Mouse (Mus musculus): ENCODE measurements at regions not wholly inside any gene's neighbourhood (a gene's known extent, or its start where the extent isn't known, plus 50 kb on each side); places are given as distances from the start of the nearest gene placed in this dataset.

DNA sequence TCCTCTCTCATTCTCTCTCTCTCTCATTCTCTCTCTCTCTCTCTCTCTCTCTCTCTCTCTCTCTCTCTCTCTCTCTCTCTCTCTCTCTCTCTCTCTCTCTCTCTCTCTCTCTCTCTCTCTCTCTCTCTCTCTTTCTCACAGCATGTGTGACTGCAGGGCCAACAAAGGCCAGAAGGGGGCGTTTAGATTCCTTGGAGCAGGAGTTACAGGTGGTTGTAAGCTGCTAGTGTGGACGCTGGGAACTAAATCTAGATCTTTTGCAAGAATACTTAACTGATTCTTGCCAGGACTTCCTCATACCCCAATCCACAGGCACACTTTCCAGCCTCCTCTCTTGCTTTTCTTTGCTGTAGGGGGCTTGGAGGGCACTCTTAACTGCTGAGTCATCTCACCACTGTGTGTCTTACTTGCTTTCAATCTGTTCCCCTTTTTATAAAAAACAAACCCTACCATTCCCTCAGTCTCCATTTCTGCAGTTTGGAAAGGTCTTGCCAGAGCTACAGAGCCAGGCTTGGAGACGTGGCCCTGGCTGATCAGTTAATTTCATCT lies 154.4 kb upstream of the Cxcr4 start:
- no peak for DNase-seq
- H3K27me3 ChIP-seq (ENCODE audit: insufficient read depth, low read length), result no peaks in the 10 kb centered on the region
- H3K9me3 ChIP-seq (ENCODE audit: low read length), result no peaks in the 10 kb centered on the region
- TF ChIP-seq CTCF (IDR thresholded peaks at IDR 0.05; ENCODE audit: low read depth), result no peak
- H3K4me3 ChIP-seq (ENCODE audit: low read depth, low read length), result no peak overlapping the region
- 62% methylated on average over 3 of the region's 3 CpGs for WGBS
- no peaks in the 10 kb centered on the region for H3K4me1 ChIP-seq (ENCODE audit: insufficient read depth)
- ATAC-seq, result no peak
- H3K27ac ChIP-seq (ENCODE audit: low read depth, low read length), result no peak overlapping the region
- H3K4me2 ChIP-seq (ENCODE audit: low read depth), result no peak overlapping the region
- H3K9ac ChIP-seq, result no peak overlapping the region
- H3K36me3 ChIP-seq (ENCODE audit: insufficient read depth), result no peaks in the 10 kb centered on the region

GRCm38 (mm10) chr1:128740616-128741015 lies 148.5 kb upstream of the Cxcr4 start:
- Histone ChIP-seq H3K27me3 (ENCODE audit: insufficient read depth, low read length) (no peaks in the 10 kb centered on the region), H3K9ac (no peak overlapping the region), H3K4me3 (ENCODE audit: low read depth, low read length) (no peak overlapping the region), H3K36me3 (ENCODE audit: insufficient read depth) (no peaks in the 10 kb centered on the region), H3K9me3 (ENCODE audit: low read length) (no peaks in the 10 kb centered on the region), H3K4me2 (ENCODE audit: low read depth) (no peak overlapping the region), H3K4me1 (ENCODE audit: insufficient read depth) (no peaks in the 10 kb centered on the region), H3K27ac (ENCODE audit: low read depth, low read length) (no peak overlapping the region)
- DNase-seq (peak; percentile 46), ATAC-seq (no peak)
- TF ChIP-seq CTCF (IDR thresholded peaks at IDR 0.05; ENCODE audit: low read depth), result no peak
- 34% methylated on average over 2 of the region's 2 CpGs for WGBS

DNA sequence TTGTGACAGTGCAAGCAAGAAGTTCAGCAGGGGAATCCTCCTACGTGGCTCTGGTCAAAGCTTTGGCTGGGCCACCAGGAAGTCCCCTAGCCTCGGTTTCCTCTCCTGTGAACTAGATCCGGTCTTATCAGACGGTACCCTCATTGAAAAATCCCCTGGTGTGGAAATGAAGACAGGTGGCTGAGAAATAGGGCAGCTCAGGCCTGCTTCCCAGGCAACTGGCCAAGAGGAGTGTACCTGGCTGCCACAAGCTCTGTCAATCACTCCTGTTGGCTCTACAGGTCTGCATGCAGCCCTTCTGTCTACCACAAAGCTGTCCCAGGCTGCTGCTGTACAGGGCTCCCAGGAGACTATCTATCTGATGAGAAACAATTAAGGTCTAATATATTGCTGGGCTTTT lies 146.1 kb upstream of the Cxcr4 start:
- H3K27ac ChIP-seq (ENCODE audit: low read depth, low read length), result no peak overlapping the region
- H3K36me3 ChIP-seq (ENCODE audit: insufficient read depth), result no peaks in the 10 kb centered on the region
- TF ChIP-seq CTCF (IDR thresholded peaks at IDR 0.05; ENCODE audit: low read depth), result no peak
- H3K4me2 ChIP-seq (ENCODE audit: low read depth), result no peak overlapping the region
- WGBS, result 83% methylated on average over 4 of the region's 4 CpGs
- no peaks in the 10 kb centered on the region for H3K27me3 ChIP-seq (ENCODE audit: insufficient read depth, low read length)
- no peak for ATAC-seq
- H3K9ac ChIP-seq, result no peak overlapping the region
- no peak for DNase-seq
- no peaks in the 10 kb centered on the region for H3K4me1 ChIP-seq (ENCODE audit: insufficient read depth)
- H3K4me3 ChIP-seq (ENCODE audit: low read depth, low read length), result no peak overlapping the region
- H3K9me3 ChIP-seq (ENCODE audit: low read length), result no peaks in the 10 kb centered on the region

DNA sequence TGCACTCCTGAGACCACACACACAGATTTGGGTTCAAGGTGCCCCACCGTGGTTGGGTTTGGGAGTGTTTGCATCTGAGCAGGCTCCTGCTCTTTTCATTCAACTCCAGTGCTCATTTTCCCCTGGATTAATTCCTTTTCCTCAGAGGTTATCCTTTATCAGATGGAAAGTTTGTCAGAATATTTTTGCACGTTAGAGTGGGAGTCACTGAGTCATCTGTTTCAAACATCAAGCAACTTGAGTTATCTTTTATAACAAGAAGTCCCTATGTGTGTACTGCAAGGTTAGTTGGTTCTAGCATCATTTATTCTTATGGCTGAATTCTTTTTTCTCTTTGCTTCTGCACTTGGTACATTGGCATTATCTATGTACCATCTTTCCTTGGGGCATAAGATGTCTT lies 142.8 kb upstream of the Cxcr4 start:
- Histone ChIP-seq H3K27me3 (ENCODE audit: insufficient read depth, low read length) (no peaks in the 10 kb centered on the region), H3K27ac (ENCODE audit: low read depth, low read length) (no peak overlapping the region), H3K9me3 (ENCODE audit: low read length) (no peaks in the 10 kb centered on the region), H3K4me3 (ENCODE audit: low read depth, low read length) (no peak overlapping the region), H3K4me1 (ENCODE audit: insufficient read depth) (no peaks in the 10 kb centered on the region), H3K4me2 (ENCODE audit: low read depth) (no peak overlapping the region), H3K9ac (no peak overlapping the region), H3K36me3 (ENCODE audit: insufficient read depth) (no peaks in the 10 kb centered on the region)
- DNase-seq (no peak), ATAC-seq (no peak)
- TF ChIP-seq CTCF (IDR thresholded peaks at IDR 0.05; ENCODE audit: low read depth), result no peak
- WGBS, result 66% methylated on average over 2 of the region's 2 CpGs

DNA sequence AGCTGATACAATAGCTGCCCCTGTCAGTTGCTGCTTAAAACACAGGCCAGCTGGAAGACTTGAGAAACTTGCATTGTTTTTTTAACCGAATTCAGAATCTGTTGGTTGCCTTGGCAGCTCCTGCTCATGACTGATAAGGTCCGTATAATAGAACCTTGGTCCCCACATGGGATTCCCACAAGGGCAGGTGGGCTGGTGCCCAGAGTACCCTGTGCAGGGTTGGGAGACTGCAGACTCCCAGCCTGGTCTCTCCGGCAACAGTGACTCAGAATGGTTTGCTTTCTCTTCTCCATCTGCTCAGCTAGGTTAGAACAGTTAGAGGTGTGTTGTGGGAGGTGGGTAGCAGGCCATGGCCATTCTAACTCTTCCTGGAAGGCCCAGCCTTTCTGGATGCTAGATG lies 139.4 kb upstream of the Cxcr4 start:
- TF ChIP-seq CTCF (IDR thresholded peaks at IDR 0.05; ENCODE audit: low read depth), result no peak
- H3K4me2 ChIP-seq (ENCODE audit: low read depth), result no peak overlapping the region
- H3K4me3 ChIP-seq (ENCODE audit: low read depth, low read length), result no peak overlapping the region
- H3K27ac ChIP-seq (ENCODE audit: low read depth, low read length), result no peak overlapping the region
- H3K4me1 ChIP-seq (ENCODE audit: insufficient read depth), result no peaks in the 10 kb centered on the region
- DNase-seq, result no peak
- H3K27me3 ChIP-seq (ENCODE audit: insufficient read depth, low read length), result no peaks in the 10 kb centered on the region
- no peaks in the 10 kb centered on the region for H3K9me3 ChIP-seq (ENCODE audit: low read length)
- H3K36me3 ChIP-seq (ENCODE audit: insufficient read depth), result no peaks in the 10 kb centered on the region
- ATAC-seq, result peak; percentile 36; the same call in 1 of the 2 replicates
- WGBS, result 37% methylated on average over 3 of the region's 3 CpGs
- no peak overlapping the region for H3K9ac ChIP-seq

GRCm38 (mm10) chr1:128724433-128725091 lies 132.5 kb upstream of the Cxcr4 start:
- Histone ChIP-seq H3K27ac (ENCODE audit: low read depth, low read length) (no peak overlapping the region), H3K9ac (no peak overlapping the region), H3K36me3 (ENCODE audit: insufficient read depth) (no peaks in the 10 kb centered on the region), H3K4me3 (ENCODE audit: low read depth, low read length) (no peak overlapping the region), H3K27me3 (ENCODE audit: insufficient read depth, low read length) (no peaks in the 10 kb centered on the region), H3K9me3 (ENCODE audit: low read length) (no peaks in the 10 kb centered on the region), H3K4me2 (ENCODE audit: low read depth) (no peak overlapping the region), H3K4me1 (ENCODE audit: insufficient read depth) (no peaks in the 10 kb centered on the region)
- WGBS, result 83% methylated on average over 6 of the region's 6 CpGs
- no peak for DNase-seq
- TF ChIP-seq CTCF (IDR thresholded peaks at IDR 0.05; ENCODE audit: low read depth), result no peak
- ATAC-seq, result no peak

GRCm38 (mm10) chr1:128723843-128724242 lies 131.8 kb upstream of the Cxcr4 start:
- ATAC-seq, result no peak
- Histone ChIP-seq H3K9ac (no peak overlapping the region), H3K9me3 (ENCODE audit: low read length) (no peaks in the 10 kb centered on the region), H3K4me3 (ENCODE audit: low read depth, low read length) (no peak overlapping the region), H3K27ac (ENCODE audit: low read depth, low read length) (no peak overlapping the region), H3K4me2 (ENCODE audit: low read depth) (no peak overlapping the region), H3K4me1 (ENCODE audit: insufficient read depth) (no peaks in the 10 kb centered on the region), H3K27me3 (ENCODE audit: insufficient read depth, low read length) (no peaks in the 10 kb centered on the region), H3K36me3 (ENCODE audit: insufficient read depth) (no peaks in the 10 kb centered on the region)
- WGBS, result 56% methylated on average over 3 of the region's 3 CpGs
- TF ChIP-seq CTCF (IDR thresholded peaks at IDR 0.05; ENCODE audit: low read depth), result no peak
- no peak for DNase-seq
